19 mouse cellular contexts compared by ENCODE assay signal in the genomic region with DNA sequence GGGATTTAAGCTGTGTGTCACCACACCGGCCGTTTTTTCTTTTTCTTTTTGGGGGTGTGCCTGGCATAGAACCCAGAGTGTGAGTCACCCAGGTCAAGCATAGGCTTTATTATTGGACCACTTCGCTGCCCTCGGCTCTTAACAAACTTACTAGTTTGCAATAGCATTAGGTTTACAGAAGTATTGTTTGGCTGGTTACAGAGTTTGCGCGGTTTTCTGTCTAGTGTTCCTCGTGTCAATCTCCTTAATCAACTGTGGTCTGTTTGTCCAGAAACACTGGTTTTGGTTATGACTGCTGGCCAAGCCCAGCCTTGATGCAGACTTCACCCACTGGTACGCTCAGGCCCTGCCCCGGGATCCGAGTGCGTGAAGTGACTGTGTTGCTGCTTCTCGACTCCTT. TPM values are rescaled to one million over a fixed set of nuclear protein-coding genes. Genes with fewer than 3 reads are reported as not detected.
DNase-seq lines count a peak whose midpoint lies in the region; ATAC-seq lines count a peak whose summit lies in the region.
"Had no signal": no experiment of that assay in that cellular context is flagged by ENCODE, and none has a peak within 500 bp of the region (broad histone marks: within the 10 kb centered on the region; RNA-seq: fewer than 3 reads in every experiment).

No protein-coding gene starts in this region.

- H3K27me3 ChIP-seq in intestine, embryonic 16.5 days (replicated peaks; ENCODE audit: control insufficient read depth, insufficient read depth, low read length), result no peaks in the 10 kb centered on the region
- H3K27me3 ChIP-seq in intestine, embryonic 15.5 days (replicated peaks), result no peaks in the 10 kb centered on the region
- no peaks in the 10 kb centered on the region for H3K27me3 ChIP-seq in hindbrain, embryonic 12.5 days
- H3K27me3 ChIP-seq: liver, embryonic 15.5 days; neural tube, embryonic 13.5 days had no signal

- H3K36me3 ChIP-seq in intestine, embryonic 16.5 days (ENCODE audit: control insufficient read depth, insufficient read depth, low read length), result no peaks in the 10 kb centered on the region
- H3K36me3 ChIP-seq in intestine, embryonic 15.5 days, result no peaks in the 10 kb centered on the region
- H3K36me3 ChIP-seq in hindbrain, embryonic 12.5 days, result no peaks in the 10 kb centered on the region
- H3K36me3 ChIP-seq: heart, embryonic 10.5 days; neural tube, embryonic 13.5 days had no signal

- peak; percentile 46 for DNase-seq in urinary bladder, postnatal 25 days (ENCODE audit: low spot score)
- DNase-seq in urinary bladder, postnatal 4 days (ENCODE audit: low spot score in 2 of 2), result no peak
- peak; percentile 34 for DNase-seq in lung, postnatal 25 days (ENCODE audit: low spot score)
- no peak for DNase-seq in thymus, postnatal 36 days
- DNase-seq in thymus, adult 18-20 months, result no peak
- DNase-seq: adrenal gland, postnatal 10 days; cerebellum, adult 8-10 months; gastrocnemius, postnatal 10 days; heart, postnatal 36 days; left cerebral cortex, postnatal 4 days; right cerebral cortex, postnatal 25 days had no signal

- H3K4me1 ChIP-seq in intestine, embryonic 16.5 days (ENCODE audit: control insufficient read depth, insufficient read depth, low read length), result peaks cover 23% of the 10 kb centered on the region
- peaks cover 10% of the 10 kb centered on the region; the same call in 1 of the 2 replicates for H3K4me1 ChIP-seq in intestine, embryonic 15.5 days (replicated peaks)
- peaks cover 3% of the 10 kb centered on the region; the same call in 1 of the 2 replicates for H3K4me1 ChIP-seq in hindbrain, embryonic 12.5 days
- H3K4me1 ChIP-seq: liver, embryonic 15.5 days; neural tube, embryonic 13.5 days had no signal

- no peak overlapping the region for H3K4me3 ChIP-seq in intestine, embryonic 16.5 days (ENCODE audit: low read length)
- H3K4me3 ChIP-seq in intestine, embryonic 15.5 days (replicated peaks), result no peak overlapping the region
- no peak overlapping the region for H3K4me3 ChIP-seq in hindbrain, embryonic 12.5 days
- H3K4me3 ChIP-seq: heart, embryonic 10.5 days; liver, embryonic 15.5 days; neural tube, embryonic 13.5 days had no signal

- ATAC-seq in intestine, embryonic 16.5 days, result no peak
- ATAC-seq in intestine, embryonic 15.5 days, result no peak
- no peak for ATAC-seq in hindbrain, embryonic 12.5 days (ENCODE audit: low FRiP score)
- ATAC-seq: CD4-positive, CD25-positive, alpha-beta regulatory T cell, adult 4 months; inflammation-experienced regulatory T-cells, adult 6 months had no signal

- no peaks in the 10 kb centered on the region for H3K9me3 ChIP-seq in intestine, embryonic 16.5 days (ENCODE audit: control insufficient read depth, low read length)
- H3K9me3 ChIP-seq in intestine, embryonic 15.5 days, result no peaks in the 10 kb centered on the region
- H3K9me3 ChIP-seq in hindbrain, embryonic 12.5 days (replicated peaks), result peaks cover 3% of the 10 kb centered on the region; the same call in 1 of the 2 replicates
- H3K9me3 ChIP-seq: heart, embryonic 10.5 days; liver, embryonic 15.5 days had no signal

- H3K9ac ChIP-seq in intestine, embryonic 16.5 days (ENCODE audit: low read depth, low read length), result no peak overlapping the region
- H3K9ac ChIP-seq in intestine, embryonic 15.5 days, result no peak overlapping the region
- H3K9ac ChIP-seq in hindbrain, embryonic 12.5 days, result no peak overlapping the region
- H3K9ac ChIP-seq: liver, embryonic 15.5 days; neural tube, embryonic 13.5 days had no signal

- WGBS in intestine, embryonic 16.5 days, result 80% methylated on average over 12 of the region's 12 CpGs
- WGBS in intestine, embryonic 15.5 days, result 81% methylated on average over 12 of the region's 12 CpGs
- WGBS in hindbrain, embryonic 12.5 days, result 90% methylated on average over 12 of the region's 12 CpGs

- H3K4me2 ChIP-seq in intestine, embryonic 16.5 days (ENCODE audit: low read depth, low read length), result no peak overlapping the region
- no peak overlapping the region for H3K4me2 ChIP-seq in intestine, embryonic 15.5 days (replicated peaks)
- no peak overlapping the region for H3K4me2 ChIP-seq in hindbrain, embryonic 12.5 days (replicated peaks)
- H3K4me2 ChIP-seq: liver, embryonic 15.5 days; neural tube, embryonic 13.5 days had no signal

- 0 out of 2 replicates have a peak overlapping the region, but pooled peaks have one; percentile 1 for H3K27ac ChIP-seq in intestine, embryonic 16.5 days (ENCODE audit: low read length)
- no peak overlapping the region for H3K27ac ChIP-seq in intestine, embryonic 15.5 days
- H3K27ac ChIP-seq in hindbrain, embryonic 12.5 days, result no peak overlapping the region
- H3K27ac ChIP-seq: liver, embryonic 15.5 days; neural tube, embryonic 13.5 days had no signal

RNA-seq across cellular contexts. Expression of a gene that starts 32.3 kb away (rescaled TPM):
- polyA plus RNA-seq in intestine, embryonic 16.5 days (2015; fragmentation: Nextera tagmentation; extraction: Ambion mirVana), result 7.6 and 9.4 TPM in 2 replicates
- polyA plus RNA-seq in intestine, embryonic 15.5 days (2015; fragmentation: Nextera tagmentation; extraction: Ambion mirVana), result 9.7 and 9.8 TPM in 2 replicates
- 12.6 and 15.5 TPM in 2 replicates for polyA plus RNA-seq in hindbrain, embryonic 12.5 days (2016; fragmentation: Nextera tagmentation; extraction: Ambion mirVana)

RNA-seq across cellular contexts. Expression of a gene that starts 51.6 kb away (rescaled TPM):
- polyA plus RNA-seq in intestine, embryonic 16.5 days (2015; fragmentation: Nextera tagmentation; extraction: Ambion mirVana), result 19.3 and 19.9 TPM in 2 replicates
- polyA plus RNA-seq in intestine, embryonic 15.5 days (2015; fragmentation: Nextera tagmentation; extraction: Ambion mirVana), result 20.0 and 20.1 TPM in 2 replicates
- 40.2 and 41.6 TPM in 2 replicates for polyA plus RNA-seq in hindbrain, embryonic 12.5 days (2016; fragmentation: Nextera tagmentation; extraction: Ambion mirVana)

RNA-seq across cellular contexts. Expression of a gene that starts 52.6 kb away (rescaled TPM):
- polyA plus RNA-seq in intestine, embryonic 16.5 days (2015; fragmentation: Nextera tagmentation; extraction: Ambion mirVana), result 5.1 and 5.3 TPM in 2 replicates
- 4.7 and 5.0 TPM in 2 replicates for polyA plus RNA-seq in intestine, embryonic 15.5 days (2015; fragmentation: Nextera tagmentation; extraction: Ambion mirVana)
- 5.9 and 6.2 TPM in 2 replicates for polyA plus RNA-seq in hindbrain, embryonic 12.5 days (2016; fragmentation: Nextera tagmentation; extraction: Ambion mirVana)

Comparison
In these comparisons a context has a peak if more than half of its experiments do, and no peak if none do; other contexts are left out.
1. DNase-seq: peak in urinary bladder, postnatal 25 days (single experiment) and lung, postnatal 25 days (single experiment); none in urinary bladder, postnatal 4 days (0 of 2), thymus, postnatal 36 days (0 of 2) and thymus, adult 18-20 months (0 of 2).